9 mouse cellular contexts compared by ENCODE assay signal in the genomic region with DNA sequence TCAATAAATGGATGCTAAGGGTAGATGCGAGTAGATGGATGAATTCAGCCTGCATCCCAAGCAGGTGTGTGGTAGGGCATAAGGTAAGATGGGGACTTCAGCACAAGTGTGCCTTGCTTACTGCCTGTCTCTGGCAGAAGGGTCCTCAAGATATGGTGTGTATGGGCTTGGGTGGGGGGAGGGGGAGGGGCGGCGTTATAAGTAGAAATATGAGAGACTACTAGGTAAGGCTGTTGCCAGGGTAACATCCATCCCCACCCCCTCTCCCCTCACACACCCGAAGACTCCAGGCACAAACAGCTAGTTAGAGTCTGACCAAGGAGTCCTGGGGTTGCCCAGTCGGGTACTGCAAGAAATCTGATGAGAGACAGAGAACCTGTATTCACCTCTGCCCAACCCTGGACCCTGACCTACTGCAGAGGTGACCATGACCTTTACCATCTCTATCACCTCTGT.
A peak's percentile ranks its signal among the peaks of the same experiment; 100 is the strongest.
DNase-seq lines count a peak whose midpoint lies in the region; ATAC-seq lines count a peak whose summit lies in the region.
"Had no signal": no experiment of that assay in that cellular context is flagged by ENCODE, and none has a peak within 500 bp of the region (broad histone marks: within the 10 kb centered on the region; RNA-seq: fewer than 3 reads in every experiment).

No protein-coding gene starts in this region.

- peak; percentile 61 for ATAC-seq in kidney, embryonic 14.5 days (ENCODE audit: low FRiP score, low TSS enrichment)
- ATAC-seq in embryonic facial prominence, embryonic 14.5 days (ENCODE audit: low read depth) = peak; percentile 42; the same call in 1 of the 2 replicates
- ATAC-seq in intestine, embryonic 14.5 days (replicated peaks; ENCODE audit: low FRiP score, low TSS enrichment, low read depth) = peak; percentile 15; the same call in 1 of the 2 replicates
- ATAC-seq in neural tube, embryonic 12.5 days (ENCODE audit: low FRiP score, low read depth) = peak; percentile 44
- ATAC-seq in megakaryocyte progenitor cell, adult 5-6 weeks (replicated peaks; ENCODE audit: poor library complexity) = no peak

- no peak overlapping the region for H3K9ac ChIP-seq in kidney, embryonic 14.5 days (ENCODE audit: low read depth, low read length)
- peak overlapping the region; percentile 41 for H3K9ac ChIP-seq in embryonic facial prominence, embryonic 14.5 days (ENCODE audit: low read depth, low read length)
- no peak overlapping the region for H3K9ac ChIP-seq in intestine, embryonic 14.5 days (ENCODE audit: low read length)
- no peak overlapping the region for H3K9ac ChIP-seq in neural tube, embryonic 12.5 days

- 32% methylated on average over 5 of the region's 5 CpGs for WGBS in kidney, embryonic 14.5 days
- WGBS in embryonic facial prominence, embryonic 14.5 days = 23% methylated on average over 5 of the region's 5 CpGs
- WGBS in intestine, embryonic 14.5 days = 35% methylated on average over 5 of the region's 5 CpGs
- WGBS in neural tube, embryonic 12.5 days = 37% methylated on average over 5 of the region's 5 CpGs

- H3K4me2 ChIP-seq in kidney, embryonic 14.5 days (replicated peaks; ENCODE audit: low read depth, low read length) = peak overlapping the region; percentile 64
- peak overlapping the region; percentile 59 for H3K4me2 ChIP-seq in embryonic facial prominence, embryonic 14.5 days (ENCODE audit: low read depth, low read length)
- peak overlapping the region; percentile 54 for H3K4me2 ChIP-seq in intestine, embryonic 14.5 days (ENCODE audit: low read length)
- H3K4me2 ChIP-seq in neural tube, embryonic 12.5 days (replicated peaks) = peak overlapping the region; percentile 80

- H3K4me1 ChIP-seq in kidney, embryonic 14.5 days (ENCODE audit: control insufficient read depth, insufficient read depth, low read length) = no peaks in the 10 kb centered on the region
- H3K4me1 ChIP-seq in embryonic facial prominence, embryonic 14.5 days (ENCODE audit: control insufficient read depth, insufficient read depth, low read length) = peaks cover 7% of the 10 kb centered on the region; the same call in 1 of the 2 replicates
- no peaks in the 10 kb centered on the region for H3K4me1 ChIP-seq in intestine, embryonic 14.5 days (replicated peaks; ENCODE audit: control insufficient read depth, insufficient read depth, low read length)
- H3K4me1 ChIP-seq in neural tube, embryonic 12.5 days = peaks cover 5% of the 10 kb centered on the region; the same call in 1 of the 2 replicates

- no peak overlapping the region for H3K27ac ChIP-seq in kidney, embryonic 14.5 days (ENCODE audit: low read depth, low read length)
- H3K27ac ChIP-seq in embryonic facial prominence, embryonic 14.5 days (replicated peaks; ENCODE audit: low read depth, low read length) = peak overlapping the region; percentile 82
- H3K27ac ChIP-seq in intestine, embryonic 14.5 days (ENCODE audit: low read depth) = no peak overlapping the region
- H3K27ac ChIP-seq in neural tube, embryonic 12.5 days = no peak overlapping the region

- no peaks in the 10 kb centered on the region for H3K9me3 ChIP-seq in kidney, embryonic 14.5 days (ENCODE audit: control insufficient read depth, low read length)
- H3K9me3 ChIP-seq in embryonic facial prominence, embryonic 14.5 days (ENCODE audit: control insufficient read depth, low read length) = no peaks in the 10 kb centered on the region
- H3K9me3 ChIP-seq in intestine, embryonic 14.5 days (ENCODE audit: control insufficient read depth, low read length) = no peaks in the 10 kb centered on the region
- H3K9me3 ChIP-seq in neural tube, embryonic 12.5 days = no peaks in the 10 kb centered on the region

- H3K27me3 ChIP-seq in kidney, embryonic 14.5 days (ENCODE audit: control insufficient read depth, insufficient read depth, low read length) = no peaks in the 10 kb centered on the region; the same call in 1 of the 2 replicates
- no peaks in the 10 kb centered on the region for H3K27me3 ChIP-seq in embryonic facial prominence, embryonic 14.5 days (replicated peaks; ENCODE audit: control insufficient read depth, insufficient read depth, low read length)
- peaks cover 4% of the 10 kb centered on the region; the same call in 1 of the 2 replicates for H3K27me3 ChIP-seq in intestine, embryonic 14.5 days (replicated peaks; ENCODE audit: control insufficient read depth, insufficient read depth, low read length)
- H3K27me3 ChIP-seq in neural tube, embryonic 12.5 days (replicated peaks) = no peaks in the 10 kb centered on the region

- DNase-seq in kidney, postnatal 25 days = no peak
- DNase-seq in embryonic facial prominence, embryonic 14.5 days (ENCODE audit: low spot score) = no peak
- DNase-seq in intestine, embryonic 14.5 days (ENCODE audit: low spot score) = no peak
- no peak for DNase-seq in adrenal gland, adult 8-10 months
- DNase-seq in layer of hippocampus, adult 8-10 months (ENCODE audit: low spot score in 2 of 2) = no peak
- DNase-seq: kidney, adult 8-10 months had no signal

- peak overlapping the region; percentile 38 for H3K4me3 ChIP-seq in kidney, embryonic 14.5 days (ENCODE audit: low read length)
- H3K4me3 ChIP-seq in embryonic facial prominence, embryonic 14.5 days (ENCODE audit: low read depth, low read length) = peak overlapping the region; percentile 36
- peak overlapping the region; percentile 32; the same call in 1 of the 2 replicates for H3K4me3 ChIP-seq in intestine, embryonic 14.5 days (ENCODE audit: low read depth, low read length)
- peak overlapping the region; percentile 35 for H3K4me3 ChIP-seq in neural tube, embryonic 12.5 days

- no peaks in the 10 kb centered on the region for H3K36me3 ChIP-seq in kidney, embryonic 14.5 days (ENCODE audit: control insufficient read depth, insufficient read depth, low read length)
- no peaks in the 10 kb centered on the region for H3K36me3 ChIP-seq in embryonic facial prominence, embryonic 14.5 days (ENCODE audit: control insufficient read depth, insufficient read depth, low read length)
- no peaks in the 10 kb centered on the region for H3K36me3 ChIP-seq in intestine, embryonic 14.5 days (ENCODE audit: control insufficient read depth, insufficient read depth, low read length)
- no peaks in the 10 kb centered on the region for H3K36me3 ChIP-seq in neural tube, embryonic 12.5 days
